Mouse (Mus musculus): ENCODE measurements around the gene Rtp2. TPM values are rescaled to one million over a fixed set of nuclear protein-coding genes. Genes with fewer than 3 reads are reported as not detected.

The Rtp2 gene
- polyA plus RNA-seq, 1 experiment from 2014 or later, result not detected

DNA sequence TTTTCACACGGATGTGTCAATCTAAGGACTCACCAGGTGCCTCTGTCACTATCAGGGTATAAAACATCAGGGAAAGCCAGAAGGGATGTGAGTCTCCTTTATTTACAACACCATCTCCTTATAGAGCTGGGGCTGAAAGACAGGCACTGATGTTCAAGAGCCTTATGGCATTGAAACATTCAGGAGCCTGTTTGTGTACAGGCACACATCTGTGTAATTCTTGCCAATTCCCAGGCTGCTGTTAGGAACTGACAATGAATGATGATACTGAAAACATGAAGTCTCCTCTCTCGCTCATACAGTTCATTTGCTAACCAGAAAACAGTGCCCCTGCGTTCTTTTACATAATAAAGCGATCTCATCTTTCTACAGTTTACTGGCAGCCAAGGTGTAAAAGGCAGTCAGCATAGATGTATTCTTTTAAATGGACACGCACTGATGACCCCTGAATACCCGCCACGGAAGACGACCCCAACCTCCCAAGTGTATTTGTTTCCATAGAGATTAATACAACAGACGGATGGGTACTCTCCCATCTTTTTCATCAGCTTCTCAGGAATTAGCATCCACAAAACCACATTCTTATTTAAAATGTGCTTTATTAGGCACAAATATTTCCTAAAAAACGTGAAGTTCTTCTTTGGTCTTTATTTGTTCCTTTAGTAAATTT, 44.1 kb downstream of the Rtp2 start:
- H3K27me3 ChIP-seq (ENCODE audit: control insufficient read depth, insufficient read depth, low read length), result peaks cover 35% of the 10 kb centered on the region

GRCm38 (mm10) chr16:23885098-23885497, 47.1 kb downstream of the Rtp2 start:
- no peaks in the 10 kb centered on the region for H3K9me3 ChIP-seq (ENCODE audit: control insufficient read depth, low read length)
- ATAC-seq (ENCODE audit: insufficient number of reproducible peaks, insufficient read depth, low FRiP score, low read depth), result no peak
- H3K27me3 ChIP-seq (ENCODE audit: control insufficient read depth, insufficient read depth, low read length), result peaks cover 6% of the 10 kb centered on the region
- 78% methylated on average over 12 of the region's 12 CpGs for WGBS
- H3K4me1 ChIP-seq (ENCODE audit: control insufficient read depth in 2 of 2, insufficient read depth in 2 of 2, low read length in 2 of 2), result no peaks in the 10 kb centered on the region
- no peak overlapping the region for H3K4me3 ChIP-seq (ENCODE audit: control insufficient read depth in 1 of 2, insufficient read depth in 1 of 2, low read depth in 1 of 2, low read length in 2 of 2)
- no peaks in the 10 kb centered on the region for H3K36me3 ChIP-seq (ENCODE audit: control insufficient read depth, insufficient read depth, low read length)
- H3K27ac ChIP-seq (replicated peaks in 1 of 2; ENCODE audit: control insufficient read depth in 1 of 2, insufficient read depth in 1 of 2, low read depth in 2 of 2, low read length in 2 of 2), result no peak overlapping the region
- no peak overlapping the region for H3K9ac ChIP-seq (ENCODE audit: low read length)
- H3K4me2 ChIP-seq (ENCODE audit: low read length), result no peak overlapping the region

More for the DNA sequence above, 44.1 kb downstream of the Rtp2 start:
- ATAC-seq (ENCODE audit: insufficient number of reproducible peaks, insufficient read depth, low FRiP score, low read depth), result no peak
- no peak overlapping the region for H3K27ac ChIP-seq (replicated peaks in 1 of 2; ENCODE audit: control insufficient read depth in 1 of 2, insufficient read depth in 1 of 2, low read depth in 2 of 2, low read length in 2 of 2)
- H3K9me3 ChIP-seq (ENCODE audit: control insufficient read depth, low read length), result no peaks in the 10 kb centered on the region
- 72% methylated on average over 10 of the region's 10 CpGs for WGBS
- no peaks in the 10 kb centered on the region for H3K36me3 ChIP-seq (ENCODE audit: control insufficient read depth, insufficient read depth, low read length)
- no peaks in the 10 kb centered on the region for H3K4me1 ChIP-seq (ENCODE audit: control insufficient read depth in 2 of 2, insufficient read depth in 2 of 2, low read length in 2 of 2)
- no peak overlapping the region for H3K4me2 ChIP-seq (ENCODE audit: low read length)
- no peak overlapping the region for H3K9ac ChIP-seq (ENCODE audit: low read length)
- no peak overlapping the region for H3K4me3 ChIP-seq (ENCODE audit: control insufficient read depth in 1 of 2, insufficient read depth in 1 of 2, low read depth in 1 of 2, low read length in 2 of 2)

Other genes with a start within 250 kb of the Rtp2 start
- not detected in 2 replicates for gene Sst, start 41.4 kb downstream of the Rtp2 start, polyA plus RNA-seq (2014; fragmentation: Nextera tagmentation; extraction: Ambion mirVana)
- gene Gm37419, start 56.1 kb upstream of the Rtp2 start, polyA plus RNA-seq (2014; fragmentation: Nextera tagmentation; extraction: Ambion mirVana), result not detected in 2 replicates
- gene Bcl6, start 56.5 kb upstream of the Rtp2 start, polyA plus RNA-seq (2014; fragmentation: Nextera tagmentation; extraction: Ambion mirVana), result 0.27 and 0.49 TPM in 2 replicates

All from heart, embryonic 14.5 days (tissue).